Mouse (Mus musculus) induced T-regulatory cell, adult 2 months (primary cell): Measurements from ENCODE around the gene Cenpx.
A peak's percentile ranks its signal among the peaks of the same experiment; 100 is the strongest.
"Not testable (repeated sequence)": the region's sequence is repeated elsewhere in the genome, so short reads cannot be mapped to it uniquely, and the experiment has no call there.

Source experiments
- DNase-seq: peaks from one replicate; pipeline ENCODE4 v3.0.0-alpha.2; 2012; ENCODE audit warnings: low read depth

Gene Cenpx

DNA sequence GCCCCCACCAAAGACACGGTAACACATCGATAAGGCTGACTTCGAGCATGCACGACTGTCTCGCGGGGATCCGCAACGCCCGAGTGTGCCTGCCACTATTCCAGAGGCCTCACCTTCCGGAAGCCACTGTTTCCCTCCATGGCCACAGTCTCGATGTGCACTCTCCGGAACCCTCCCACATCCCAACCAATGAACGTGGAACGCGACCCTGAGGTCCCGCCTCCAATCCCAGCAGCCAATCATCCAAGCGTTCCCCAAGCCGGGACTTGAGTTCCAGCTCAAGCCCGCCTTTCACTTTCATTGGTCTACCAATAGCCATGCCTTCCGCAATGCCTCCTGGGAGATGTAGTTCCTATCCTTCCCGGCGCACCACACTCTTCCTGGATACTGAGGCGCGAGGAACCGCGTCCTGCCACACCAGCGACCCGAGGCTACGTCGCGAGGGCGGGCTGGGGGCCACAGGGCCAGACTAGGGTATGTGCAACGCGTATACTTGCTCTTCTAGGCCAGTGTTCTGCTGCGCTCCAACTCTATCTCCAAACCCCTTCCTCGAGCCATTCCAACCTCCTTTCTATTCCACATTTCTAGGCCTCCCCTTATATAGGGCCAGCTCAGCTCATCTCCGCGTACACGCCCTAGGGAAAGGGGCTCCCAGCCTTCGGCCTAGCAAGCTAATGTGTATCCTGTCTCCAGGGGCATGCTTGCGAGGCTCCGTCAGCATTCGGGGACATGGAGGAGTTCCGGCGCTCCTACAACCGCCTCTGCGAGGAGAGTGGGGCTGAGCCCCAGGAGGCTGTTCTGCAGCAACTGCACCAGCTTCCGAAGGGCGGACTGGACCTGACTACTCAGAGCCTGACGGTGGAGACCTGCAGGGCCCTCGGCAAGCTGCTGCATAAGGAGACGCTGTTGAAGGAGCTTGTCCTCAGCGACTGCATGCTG lies at the start of gene Cenpx, which contains the start of gene Lrrc45:
Gene Cenpx (minus strand): TSS at position 159 of the 939 bp plus-strand sequence.
Gene Lrrc45 (plus strand): TSS at position 346 of the 939 bp plus-strand sequence.
- DNase-seq, result peak; percentile 99

DNA sequence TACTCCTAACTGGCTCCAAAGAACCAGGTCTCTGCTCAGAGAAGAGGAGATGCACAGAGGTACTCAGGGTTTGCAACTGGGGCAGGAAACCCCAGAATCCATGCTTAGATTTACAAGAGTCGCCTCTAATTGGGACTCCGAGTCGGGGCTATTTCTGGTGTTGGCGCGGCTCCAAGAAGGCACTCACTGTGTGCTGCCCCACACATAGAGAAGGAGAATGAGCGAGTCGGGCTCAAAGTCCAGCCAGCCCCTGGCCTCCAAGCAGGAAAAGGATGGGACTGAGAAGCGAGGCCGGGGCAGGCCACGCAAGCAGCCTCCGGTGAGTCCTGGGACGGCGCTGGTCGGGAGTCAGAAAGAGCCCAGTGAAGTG lies 49.1 kb upstream of the Cenpx start, which contains the start of gene Hmga1b:
Gene Hmga1b (plus strand): TSS at position 123 of the 370 bp plus-strand sequence.
- DNase-seq, result not testable (repeated sequence)

DNA sequence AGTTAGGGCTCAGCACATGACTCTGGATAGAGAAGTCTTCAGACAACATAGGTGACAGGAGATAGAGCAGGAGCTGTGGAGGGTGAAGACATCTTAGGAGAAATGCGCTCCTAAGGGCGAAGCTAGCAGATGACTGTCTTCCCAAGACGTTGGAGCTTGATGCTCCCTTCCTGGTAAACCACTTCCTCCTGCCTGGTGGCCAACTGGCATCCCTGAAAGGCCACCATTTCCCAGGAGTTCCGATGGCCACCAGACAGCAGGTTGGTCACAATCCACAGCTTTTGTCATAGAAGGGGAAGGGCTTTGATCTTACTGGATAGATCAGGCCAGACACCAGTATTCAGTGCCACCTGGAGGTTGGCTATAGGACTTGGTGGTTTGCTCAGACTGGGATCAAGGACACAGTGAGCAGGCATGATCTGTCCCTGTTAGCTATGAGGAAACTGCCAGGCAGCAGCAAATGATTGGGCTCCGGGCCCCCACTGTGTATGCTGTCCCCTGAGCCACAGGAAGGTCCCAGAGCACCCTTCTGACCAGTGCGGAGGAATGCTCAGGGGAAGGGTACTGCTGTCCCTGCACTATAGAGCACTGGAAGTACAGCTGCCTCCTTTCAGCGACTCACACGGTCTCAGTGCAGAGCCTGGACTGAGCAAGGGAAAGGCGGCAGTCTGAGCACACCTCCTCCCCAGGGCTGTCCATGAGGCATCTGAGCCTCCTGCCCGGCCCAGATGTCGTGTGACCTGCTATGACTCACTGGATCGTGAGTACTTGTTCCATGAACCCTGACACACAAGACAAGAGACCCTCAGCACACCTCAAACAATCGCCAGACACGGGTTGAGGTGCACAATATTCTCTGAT lies 48.5 kb upstream of the Cenpx start:
- no peak for DNase-seq

GRCm38 (mm10) chr11:120760236-120760635 lies 46.7 kb upstream of the Cenpx start:
- DNase-seq, result no peak

DNA sequence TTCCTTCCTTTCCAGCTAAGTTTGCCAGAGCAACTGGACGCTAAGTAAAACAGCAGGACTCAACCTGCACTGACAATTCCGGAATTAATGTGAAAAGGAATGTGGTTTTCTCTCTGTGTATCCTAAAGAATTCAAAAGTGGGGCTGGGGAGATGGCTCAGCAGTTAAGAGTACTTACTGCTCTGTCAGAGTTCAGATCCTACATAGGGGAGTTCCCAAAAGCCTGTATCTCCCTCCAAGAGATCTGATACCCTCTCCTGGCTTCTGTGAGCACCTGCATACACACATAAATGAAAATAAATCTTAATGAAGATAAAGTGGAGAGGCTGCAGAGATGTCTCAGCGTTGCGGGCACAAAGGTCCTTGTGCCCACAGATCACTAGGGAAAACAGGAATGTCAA lies 38.1 kb upstream of the Cenpx start:
- DNase-seq, result no peak

DNA sequence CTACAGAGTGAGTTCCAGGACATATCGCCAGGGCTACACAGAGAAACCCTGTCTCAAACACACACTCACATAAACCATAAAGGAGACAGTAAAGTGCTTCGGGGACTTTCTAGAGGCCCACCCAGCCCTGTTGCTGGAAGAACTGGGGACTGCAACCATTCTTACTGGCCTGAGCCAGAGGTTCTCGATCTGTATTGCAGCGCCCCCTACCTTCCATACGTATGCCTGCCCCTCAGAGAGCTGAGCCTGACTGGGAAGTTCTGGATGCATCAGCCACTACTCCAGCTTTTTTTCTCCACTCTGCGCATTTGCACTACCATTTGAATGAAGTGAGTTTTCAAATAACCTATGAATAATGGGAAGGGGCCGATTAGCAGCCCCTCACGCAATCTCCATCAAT lies 35.9 kb upstream of the Cenpx start:
- peak; percentile 70 for DNase-seq

- no peak for DNase-seq
Observed at GRCm38 (mm10) chr11:120747974-120748373, 34.4 kb upstream of the Cenpx start.

DNA sequence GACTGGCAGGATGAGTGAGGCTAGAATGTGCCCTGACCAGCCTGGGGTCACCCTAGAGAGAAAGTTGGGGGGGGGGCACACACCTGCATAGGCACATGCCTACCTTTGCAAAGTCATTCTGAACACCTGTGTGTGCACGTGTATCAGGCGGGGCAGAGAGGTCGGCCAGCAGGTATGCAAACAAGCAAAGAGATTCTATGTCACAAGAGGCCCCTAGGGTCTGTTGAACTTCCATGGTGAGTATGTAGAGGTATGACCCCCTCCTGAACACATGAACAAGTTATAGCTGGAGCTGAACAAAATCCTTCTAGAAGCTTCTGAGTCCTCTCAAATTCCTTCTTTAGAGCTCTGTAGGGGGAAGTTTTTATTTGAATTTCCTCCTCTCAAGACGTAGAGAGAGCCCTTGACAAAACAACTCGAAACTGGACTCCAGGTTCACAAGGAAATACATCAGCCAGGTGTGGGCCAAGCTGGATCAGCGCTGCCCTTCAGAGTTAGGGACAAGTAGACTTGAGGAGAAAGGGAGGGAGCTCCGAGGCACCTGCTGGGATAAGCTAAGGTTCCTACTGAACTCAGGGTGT lies 30.7 kb upstream of the Cenpx start:
- DNase-seq, result no peak

GRCm38 (mm10) chr11:120740981-120741380 lies 27.4 kb upstream of the Cenpx start:
- no peak for DNase-seq

GRCm38 (mm10) chr11:120736424-120736823 lies 22.9 kb upstream of the Cenpx start:
- DNase-seq, result no peak

DNA sequence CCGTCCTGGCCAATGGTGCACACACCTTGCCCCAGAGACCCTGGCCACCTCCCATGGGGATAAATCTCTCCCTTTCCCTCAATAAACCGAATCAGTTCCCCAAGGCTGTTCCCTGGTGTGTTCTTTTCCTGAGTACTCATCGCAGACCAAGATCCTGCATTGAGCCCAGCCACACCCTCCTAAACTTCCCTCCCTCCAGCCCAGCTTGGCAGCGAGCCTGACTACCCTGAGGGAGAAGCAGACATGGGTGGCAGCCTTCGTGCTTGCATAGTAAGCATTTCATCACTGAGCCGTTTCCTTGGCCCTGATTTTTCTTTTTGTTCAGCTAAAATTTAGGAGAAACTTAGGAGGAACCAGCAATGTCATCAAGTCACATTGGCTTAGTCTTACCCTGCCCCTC lies 20.0 kb upstream of the Cenpx start:
- DNase-seq, result no peak

DNA sequence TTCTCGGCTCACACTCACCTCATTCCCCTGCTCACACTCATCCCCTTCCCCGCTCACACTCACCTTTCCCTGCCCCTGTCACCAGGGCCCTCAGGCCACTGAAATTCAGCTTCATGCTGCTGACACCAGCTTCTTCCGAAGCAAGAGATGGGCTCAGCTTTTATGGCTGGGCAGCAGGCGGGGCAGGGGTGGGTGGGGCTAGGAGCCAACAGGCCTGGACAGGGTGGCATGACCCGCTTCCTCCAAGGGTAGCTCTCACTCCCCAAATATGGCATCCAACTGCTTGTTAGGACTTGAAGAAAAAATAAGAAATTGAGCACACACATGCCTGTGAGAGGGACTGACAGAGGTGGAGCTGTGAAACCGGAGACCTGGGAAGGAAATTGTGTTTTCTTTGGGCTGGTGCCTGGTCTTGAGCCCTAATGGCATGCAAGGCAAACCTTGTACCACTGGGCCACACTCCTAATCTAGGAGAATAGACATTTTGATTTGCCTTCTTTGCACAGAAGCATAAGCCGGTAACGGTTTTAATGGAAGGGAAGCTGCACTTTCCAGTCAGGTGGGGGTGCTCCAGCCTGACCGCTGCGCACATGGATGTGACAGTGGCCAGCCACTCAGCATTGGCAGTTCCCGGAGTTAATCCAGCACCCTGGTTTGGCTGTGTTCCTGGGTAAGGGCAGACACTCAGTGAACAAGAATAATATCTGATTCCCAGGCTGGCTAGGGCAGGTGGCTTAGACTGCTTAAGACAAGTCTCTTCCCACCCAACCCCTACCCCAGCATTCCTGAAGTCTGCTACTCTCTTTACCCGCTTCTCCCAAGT lies 18.5 kb upstream of the Cenpx start, which contains the start of gene Cbr2:
Gene Cbr2 (minus strand): TSS at position 257 of the 823 bp plus-strand sequence.
- no peak for DNase-seq

DNA sequence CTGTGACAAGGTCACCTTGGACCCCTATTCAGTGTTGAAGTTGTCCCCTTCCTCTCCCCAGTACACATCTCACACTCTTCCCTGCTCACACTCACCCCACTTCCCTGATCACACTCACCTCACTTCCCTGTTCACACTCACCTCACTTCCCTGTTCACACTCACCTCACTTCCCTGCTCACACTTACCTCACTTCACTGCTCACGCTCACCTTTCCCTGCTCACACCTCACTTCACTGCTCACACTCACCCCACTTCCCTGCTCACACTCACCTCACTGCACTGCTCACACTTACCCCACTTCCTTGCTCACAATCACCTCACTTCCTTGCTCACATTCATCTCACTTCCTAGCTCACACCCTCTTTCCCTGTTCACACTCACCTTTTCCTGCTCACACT lies 17.9 kb upstream of the Cenpx start:
- DNase-seq, result no peak

DNA sequence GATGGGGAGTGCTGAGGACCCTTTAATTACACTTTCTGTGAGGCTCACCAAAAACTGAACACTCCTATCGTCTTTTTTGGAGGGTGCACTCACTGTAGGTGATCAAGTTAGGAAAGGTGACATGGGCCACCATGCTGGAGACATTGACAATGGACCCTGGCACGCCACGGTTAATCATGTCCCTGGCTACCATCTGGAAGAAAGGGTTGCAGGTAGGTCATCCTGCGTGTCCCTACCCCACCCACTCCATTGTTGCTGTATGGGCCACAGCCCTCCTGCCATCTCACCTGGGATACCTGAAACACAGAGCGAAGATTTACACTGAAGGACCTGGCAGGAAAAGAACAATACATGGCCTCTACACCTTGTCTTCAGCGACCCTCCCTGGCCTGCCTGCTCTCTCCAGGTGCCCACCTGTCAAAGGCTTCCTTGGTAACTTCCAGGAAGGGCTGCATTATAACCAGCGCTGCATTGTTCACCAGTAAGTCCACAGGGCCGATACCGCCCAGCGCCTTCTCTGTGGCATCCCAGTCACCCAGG lies 16.9 kb upstream of the Cenpx start:
- no peak for DNase-seq

GRCm38 (mm10) chr11:120729432-120730050 lies 16.0 kb upstream of the Cenpx start:
- peak; percentile 72 for DNase-seq

- DNase-seq, result no peak
Observed at GRCm38 (mm10) chr11:120728530-120729240, 15.1 kb upstream of the Cenpx start.

DNA sequence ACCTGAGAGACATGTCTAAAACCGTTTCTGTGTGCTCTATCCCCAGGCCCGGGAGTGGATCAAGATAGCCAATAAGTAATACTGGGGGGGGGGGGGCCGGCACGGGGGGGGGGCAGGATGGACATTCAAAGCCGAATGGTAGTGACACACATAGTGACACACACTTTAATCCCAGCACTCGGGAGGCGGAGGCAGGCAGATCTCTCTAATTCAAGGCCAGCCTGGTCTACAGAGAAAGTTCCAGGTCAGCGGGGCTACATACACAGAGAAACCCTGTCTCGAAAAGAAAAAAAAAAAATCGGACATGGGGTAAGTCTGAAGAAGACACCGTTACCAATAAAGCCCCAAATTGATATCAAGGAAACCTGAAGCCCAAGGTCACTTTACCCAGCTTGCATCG lies 14.0 kb upstream of the Cenpx start:
- no peak for DNase-seq

GRCm38 (mm10) chr11:120727169-120727527 lies 13.6 kb upstream of the Cenpx start, which contains the start of gene Dcxr:
Gene Dcxr (minus strand): TSS chr11:120727281.
- peak; percentile 81 for DNase-seq

DNA sequence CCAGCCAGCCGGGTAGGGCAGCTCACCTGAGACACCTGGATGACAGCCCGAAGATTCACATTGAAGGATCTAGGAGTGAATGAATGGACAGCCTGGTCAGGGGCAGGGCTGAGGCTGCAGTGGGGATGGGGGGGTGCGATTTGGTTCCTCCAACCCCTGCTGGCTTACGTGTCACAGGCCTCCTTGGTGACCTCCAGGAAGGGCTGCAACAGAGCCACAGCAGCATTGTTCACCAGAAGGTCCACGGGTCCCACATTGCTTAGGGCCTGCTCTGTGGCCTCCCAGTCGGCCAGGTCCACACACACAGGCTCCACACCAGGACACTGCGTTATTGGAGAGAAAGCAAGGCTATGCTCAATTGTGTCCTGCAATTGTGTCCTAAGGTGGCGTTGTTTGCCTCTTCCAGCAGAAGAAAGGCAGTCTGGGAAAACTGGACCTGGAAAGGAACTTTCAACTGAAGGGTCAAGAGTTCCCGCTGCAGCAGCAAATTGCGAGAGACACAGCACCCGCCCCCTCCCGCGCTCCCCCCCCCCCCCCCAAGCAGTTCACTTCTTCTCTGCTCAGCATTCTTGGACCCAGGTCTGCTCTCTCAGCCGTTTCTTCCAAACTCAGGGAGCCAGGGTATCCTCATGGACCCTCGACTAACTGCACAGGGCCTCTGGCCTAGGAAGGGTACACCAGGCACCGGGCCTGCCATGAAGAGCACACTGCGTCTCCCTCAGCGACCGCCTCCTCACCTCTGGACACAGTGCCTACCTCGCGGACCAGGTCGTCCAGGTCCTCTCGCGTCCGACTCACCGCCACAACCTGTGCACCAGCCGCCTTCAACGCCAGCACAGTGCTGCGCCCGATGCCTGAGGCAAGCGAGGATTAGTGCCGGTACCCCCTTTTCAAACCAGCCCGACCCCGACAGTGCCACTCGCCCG lies 13.0 kb upstream of the Cenpx start:
- no peak for DNase-seq
